Mouse (Mus musculus): Measurements from ENCODE around the gene Bsnd. TPM values are rescaled to one million over a fixed set of nuclear protein-coding genes. Genes with fewer than 3 reads are reported as not detected.

Gene Bsnd
- polyA plus RNA-seq, 1 experiment from 2014 or later = not detected

GRCm38 (mm10) chr4:106443182-106443581 is 48.9 kb downstream of the Bsnd start:
- Histone ChIP-seq H3K36me3 (ENCODE audit: control insufficient read depth, insufficient read depth, low read length) (peaks cover 18% of the 10 kb centered on the region), H3K4me3 (ENCODE audit: low read depth, low read length) (no peak overlapping the region), H3K4me2 (ENCODE audit: low read depth, low read length) (no peak overlapping the region), H3K9ac (replicated peaks; ENCODE audit: low read depth, low read length) (no peak overlapping the region), H3K9me3 (ENCODE audit: control insufficient read depth, low read length) (no peaks in the 10 kb centered on the region), H3K27me3 (ENCODE audit: control insufficient read depth, insufficient read depth, low read length) (no peaks in the 10 kb centered on the region), H3K4me1 (ENCODE audit: control insufficient read depth, insufficient read depth, low read length) (no peaks in the 10 kb centered on the region), H3K27ac (ENCODE audit: low read depth, low read length) (no peak overlapping the region)
- ATAC-seq (ENCODE audit: low read depth) = no peak
- 77% methylated on average over 6 of the region's 6 CpGs for WGBS

GRCm38 (mm10) chr4:106438763-106439162 is 53.3 kb downstream of the Bsnd start:
- H3K27me3 ChIP-seq (ENCODE audit: control insufficient read depth, insufficient read depth, low read length) = no peaks in the 10 kb centered on the region
- H3K4me2 ChIP-seq (ENCODE audit: low read depth, low read length) = no peak overlapping the region
- WGBS = 93% methylated on average over 5 of the region's 5 CpGs
- H3K9ac ChIP-seq (replicated peaks; ENCODE audit: low read depth, low read length) = no peak overlapping the region
- no peaks in the 10 kb centered on the region for H3K9me3 ChIP-seq (ENCODE audit: control insufficient read depth, low read length)
- H3K27ac ChIP-seq (ENCODE audit: low read depth, low read length) = no peak overlapping the region
- ATAC-seq (ENCODE audit: low read depth) = no peak
- no peaks in the 10 kb centered on the region for H3K4me1 ChIP-seq (ENCODE audit: control insufficient read depth, insufficient read depth, low read length)
- peaks cover 48% of the 10 kb centered on the region for H3K36me3 ChIP-seq (ENCODE audit: control insufficient read depth, insufficient read depth, low read length)
- H3K4me3 ChIP-seq (ENCODE audit: low read depth, low read length) = no peak overlapping the region

GRCm38 (mm10) chr4:106437207-106437606 is 54.9 kb downstream of the Bsnd start:
- Histone ChIP-seq H3K9me3 (ENCODE audit: control insufficient read depth, low read length) (no peaks in the 10 kb centered on the region), H3K36me3 (ENCODE audit: control insufficient read depth, insufficient read depth, low read length) (peaks cover 50% of the 10 kb centered on the region), H3K4me3 (ENCODE audit: low read depth, low read length) (no peak overlapping the region), H3K4me1 (ENCODE audit: control insufficient read depth, insufficient read depth, low read length) (no peaks in the 10 kb centered on the region), H3K27ac (ENCODE audit: low read depth, low read length) (no peak overlapping the region), H3K9ac (replicated peaks; ENCODE audit: low read depth, low read length) (no peak overlapping the region), H3K4me2 (ENCODE audit: low read depth, low read length) (no peak overlapping the region), H3K27me3 (ENCODE audit: control insufficient read depth, insufficient read depth, low read length) (no peaks in the 10 kb centered on the region)
- ATAC-seq (ENCODE audit: low read depth) = no peak
- WGBS = 96% methylated on average over 5 of the region's 5 CpGs

GRCm38 (mm10) chr4:106436475-106436874 is 55.6 kb downstream of the Bsnd start:
- WGBS = 67% methylated on average over 4 of the region's 4 CpGs
- Histone ChIP-seq H3K27me3 (ENCODE audit: control insufficient read depth, insufficient read depth, low read length) (no peaks in the 10 kb centered on the region), H3K4me2 (ENCODE audit: low read depth, low read length) (no peak overlapping the region), H3K9ac (replicated peaks; ENCODE audit: low read depth, low read length) (no peak overlapping the region), H3K36me3 (ENCODE audit: control insufficient read depth, insufficient read depth, low read length) (peaks cover 51% of the 10 kb centered on the region), H3K27ac (ENCODE audit: low read depth, low read length) (no peak overlapping the region), H3K4me3 (ENCODE audit: low read depth, low read length) (no peak overlapping the region), H3K9me3 (ENCODE audit: control insufficient read depth, low read length) (no peaks in the 10 kb centered on the region), H3K4me1 (ENCODE audit: control insufficient read depth, insufficient read depth, low read length) (no peaks in the 10 kb centered on the region)
- ATAC-seq (ENCODE audit: low read depth) = no peak

GRCm38 (mm10) chr4:106435426-106435825 is 56.7 kb downstream of the Bsnd start:
- no peaks in the 10 kb centered on the region for H3K9me3 ChIP-seq (ENCODE audit: control insufficient read depth, low read length)
- H3K27me3 ChIP-seq (ENCODE audit: control insufficient read depth, insufficient read depth, low read length) = no peaks in the 10 kb centered on the region
- no peak overlapping the region for H3K4me2 ChIP-seq (ENCODE audit: low read depth, low read length)
- no peaks in the 10 kb centered on the region for H3K4me1 ChIP-seq (ENCODE audit: control insufficient read depth, insufficient read depth, low read length)
- no peak overlapping the region for H3K27ac ChIP-seq (ENCODE audit: low read depth, low read length)
- no peak overlapping the region for H3K9ac ChIP-seq (replicated peaks; ENCODE audit: low read depth, low read length)
- ATAC-seq (ENCODE audit: low read depth) = no peak
- WGBS = 95% methylated on average over 2 of the region's 2 CpGs
- H3K36me3 ChIP-seq (ENCODE audit: control insufficient read depth, insufficient read depth, low read length) = peaks cover 57% of the 10 kb centered on the region
- H3K4me3 ChIP-seq (ENCODE audit: low read depth, low read length) = no peak overlapping the region

Other genes with a start within 250 kb of the Bsnd start
- gene Usp24, start 176.1 kb downstream of the Bsnd start, polyA plus RNA-seq (2014; fragmentation: Nextera tagmentation; extraction: Ambion mirVana) = 14.4 and 14.6 TPM in 2 replicates
- gene Pcsk9, start 28.0 kb downstream of the Bsnd start, polyA plus RNA-seq (2014; fragmentation: Nextera tagmentation; extraction: Ambion mirVana) = 0.70 and 0.73 TPM in 2 replicates
- gene Dhcr24, start 68.8 kb upstream of the Bsnd start, polyA plus RNA-seq (2014; fragmentation: Nextera tagmentation; extraction: Ambion mirVana) = 24.0 and 24.3 TPM in 2 replicates
- gene Lexm, start 125.0 kb upstream of the Bsnd start, polyA plus RNA-seq (2014; fragmentation: Nextera tagmentation; extraction: Ambion mirVana) = not detected in 2 replicates
- gene Ttc22, start 130.1 kb upstream of the Bsnd start, polyA plus RNA-seq (2014; fragmentation: Nextera tagmentation; extraction: Ambion mirVana) = 1.7 and 3.0 TPM in 2 replicates
- 8.8 and 9.9 TPM in 2 replicates for gene Pars2, start 158.8 kb upstream of the Bsnd start, polyA plus RNA-seq (2014; fragmentation: Nextera tagmentation; extraction: Ambion mirVana)
- 128 and 134 TPM in 2 replicates for gene Ttc4, start 186.7 kb upstream of the Bsnd start, polyA plus RNA-seq (2014; fragmentation: Nextera tagmentation; extraction: Ambion mirVana)
- gene Mroh7, start 238.6 kb upstream of the Bsnd start, polyA plus RNA-seq (2014; fragmentation: Nextera tagmentation; extraction: Ambion mirVana) = 1.1 and 1.4 TPM in 2 replicates
- not detected in 2 replicates for gene Fam151a, start 241.6 kb upstream of the Bsnd start, polyA plus RNA-seq (2014; fragmentation: Nextera tagmentation; extraction: Ambion mirVana)